Mouse (Mus musculus) embryonic facial prominence, embryonic 13.5 days (tissue): ENCODE measurements around the gene AI661453. TPM values are rescaled to one million over a fixed set of nuclear protein-coding genes. Genes with fewer than 3 reads are reported as not detected.

Experiments used
- ATAC-seq: fragments of 200-750 bp; cut with Nextera tagmentation; 2 replicates; pipeline ENCODE4 v1.8.0; 2017; ENCODE audit warnings: low read depth; ENCODE audit not compliant: insufficient number of reproducible peaks, insufficient read depth, low FRiP score, low TSS enrichment
- H3K27ac ChIP-seq: fragments of 300-500 bp; sonication (generic); 2 replicates; pipeline ENCODE4 v1.5.1; 2015; ENCODE audit warnings: moderate library complexity, mild to moderate bottlenecking, inconsistent platforms
- H3K27me3 ChIP-seq: fragments of 300-500 bp; sonication (generic); 2 replicates; pipeline ENCODE4 v1.6.1; 2015; ENCODE audit warnings: mild to moderate bottlenecking, inconsistent platforms
- H3K36me3 ChIP-seq: fragments of 300-500 bp; sonication (generic); 2 replicates; pipeline ENCODE4 v1.6.1; 2015; ENCODE audit warnings: mild to moderate bottlenecking, inconsistent platforms
- H3K4me1 ChIP-seq: fragments of 300-500 bp; sonication (generic); 2 replicates; pipeline ENCODE4 v1.6.1; 2015; ENCODE audit warnings: inconsistent platforms
- H3K4me2 ChIP-seq: fragments of 300-500 bp; sonication (generic); 2 replicates; pipeline ENCODE4 v1.6.1; 2015; ENCODE audit warnings: moderate library complexity, mild to moderate bottlenecking, inconsistent platforms
- H3K4me3 ChIP-seq: fragments of 300-500 bp; sonication (generic); 2 replicates; pipeline ENCODE4 v1.5.1; 2015; ENCODE audit warnings: mild to moderate bottlenecking, inconsistent platforms
- H3K9ac ChIP-seq: fragments of 300-500 bp; sonication (generic); 2 replicates; pipeline ENCODE4 v1.6.1; 2015; ENCODE audit warnings: mild to moderate bottlenecking, inconsistent platforms
- H3K9me3 ChIP-seq: fragments of 300-500 bp; sonication (generic); 2 replicates; pipeline ENCODE4 v1.6.1; 2016; ENCODE audit warnings: inconsistent platforms
- WGBS: fragments of 180-500 bp; shearing (Covaris S2); methylation state at CpG from one replicate; pipeline ENCODE4 v1.1.7; 2015; ENCODE audit warnings: mixed read lengths; 5-methylcytosine and 5-hydroxymethylcytosine counted together
- polyA plus RNA-seq: library from polyadenylated mRNA; unstranded; fragments of >200 nt; fragmentation: Nextera tagmentation; extraction: Ambion mirVana; gene quantifications from 2 replicates; pipeline ENCODE4 v1.2.1, GENCODE M21; 2015

The AI661453 gene
- polyA plus RNA-seq, 1 experiment from 2014 or later, result 2.0 TPM

GRCm38 (mm10) chr17:47469642-47470041 lies 33.2 kb downstream of the AI661453 start:
- ATAC-seq, result no peak
- H3K4me1 ChIP-seq, result peaks cover 48% of the 10 kb centered on the region
- H3K27me3 ChIP-seq, result peaks cover 33% of the 10 kb centered on the region

GRCm38 (mm10) chr17:47470121-47470520 lies 33.7 kb downstream of the AI661453 start:
- no peak overlapping the region for H3K9ac ChIP-seq
- H3K36me3 ChIP-seq, result no peaks in the 10 kb centered on the region
- no peaks in the 10 kb centered on the region; the same call in 1 of the 2 replicates for H3K9me3 ChIP-seq
- H3K27ac ChIP-seq, result no peak overlapping the region
- no peak for ATAC-seq
- 84% methylated on average over 4 of the region's 4 CpGs for WGBS
- H3K4me2 ChIP-seq, result no peak overlapping the region
- H3K4me3 ChIP-seq, result no peak overlapping the region
- H3K27me3 ChIP-seq, result peaks cover 33% of the 10 kb centered on the region
- peaks cover 47% of the 10 kb centered on the region for H3K4me1 ChIP-seq

More at GRCm38 (mm10) chr17:47469642-47470041, 33.2 kb downstream of the AI661453 start:
- Histone ChIP-seq H3K9me3 (no peaks in the 10 kb centered on the region; the same call in 1 of the 2 replicates), H3K4me2 (no peak overlapping the region), H3K36me3 (no peaks in the 10 kb centered on the region), H3K27ac (no peak overlapping the region), H3K9ac (no peak overlapping the region), H3K4me3 (no peak overlapping the region)
- 91% methylated on average over 4 of the region's 4 CpGs for WGBS

GRCm38 (mm10) chr17:47470686-47471085 lies 34.3 kb downstream of the AI661453 start:
- Histone ChIP-seq H3K4me1 (peaks cover 41% of the 10 kb centered on the region), H3K27ac (peak overlapping the region; percentile 66; the same call in 1 of the 2 replicates), H3K4me2 (no peak overlapping the region), H3K4me3 (no peak overlapping the region), H3K36me3 (no peaks in the 10 kb centered on the region), H3K9me3 (no peaks in the 10 kb centered on the region; the same call in 1 of the 2 replicates), H3K27me3 (peaks cover 33% of the 10 kb centered on the region), H3K9ac (no peak overlapping the region)
- WGBS, result 47% methylated on average over 5 of the region's 5 CpGs
- no peak for ATAC-seq

GRCm38 (mm10) chr17:47472435-47473350 lies 36.3 kb downstream of the AI661453 start:
- 0 out of 2 replicates have a peak, but pooled peaks have one; percentile 27 for ATAC-seq
- H3K27me3 ChIP-seq, result peaks cover 22% of the 10 kb centered on the region
- 46% methylated on average over 15 of the region's 15 CpGs for WGBS

GRCm38 (mm10) chr17:47473434-47473974 lies 37.1 kb downstream of the AI661453 start:
- peaks cover 26% of the 10 kb centered on the region for H3K4me1 ChIP-seq
- no peaks in the 10 kb centered on the region; the same call in 1 of the 2 replicates for H3K9me3 ChIP-seq
- H3K36me3 ChIP-seq, result no peaks in the 10 kb centered on the region
- H3K9ac ChIP-seq, result no peak overlapping the region
- no peak overlapping the region for H3K4me2 ChIP-seq
- H3K4me3 ChIP-seq, result no peak overlapping the region
- ATAC-seq, result no peak
- 14% methylated on average over 8 of the region's 8 CpGs for WGBS
- H3K27me3 ChIP-seq, result peaks cover 14% of the 10 kb centered on the region
- H3K27ac ChIP-seq, result no peak overlapping the region

More at GRCm38 (mm10) chr17:47472435-47473350, 36.3 kb downstream of the AI661453 start:
- Histone ChIP-seq H3K4me3 (no peak overlapping the region), H3K9me3 (no peaks in the 10 kb centered on the region; the same call in 1 of the 2 replicates), H3K4me2 (no peak overlapping the region), H3K4me1 (peaks cover 32% of the 10 kb centered on the region), H3K27ac (no peak overlapping the region), H3K9ac (no peak overlapping the region), H3K36me3 (no peaks in the 10 kb centered on the region)

GRCm38 (mm10) chr17:47474250-47474649 lies 37.8 kb downstream of the AI661453 start:
- Histone ChIP-seq H3K4me2 (no peak overlapping the region), H3K9me3 (no peaks in the 10 kb centered on the region; the same call in 1 of the 2 replicates), H3K9ac (no peak overlapping the region), H3K27ac (no peak overlapping the region), H3K27me3 (peaks cover 6% of the 10 kb centered on the region), H3K4me1 (peaks cover 20% of the 10 kb centered on the region), H3K4me3 (no peak overlapping the region), H3K36me3 (no peaks in the 10 kb centered on the region)
- WGBS, result 84% methylated on average over 4 of the region's 4 CpGs
- no peak for ATAC-seq

- Histone ChIP-seq H3K4me1 (peaks cover 18% of the 10 kb centered on the region), H3K9ac (no peak overlapping the region), H3K4me3 (no peak overlapping the region), H3K4me2 (no peak overlapping the region), H3K9me3 (no peaks in the 10 kb centered on the region; the same call in 1 of the 2 replicates), H3K36me3 (no peaks in the 10 kb centered on the region), H3K27me3 (no peaks in the 10 kb centered on the region), H3K27ac (no peak overlapping the region)
- WGBS, result 84% methylated on average over 4 of the region's 4 CpGs
- ATAC-seq, result no peak
Observed at GRCm38 (mm10) chr17:47475181-47475580, 38.8 kb downstream of the AI661453 start.

- WGBS, result 56% methylated on average over 3 of the region's 3 CpGs
- peaks cover 13% of the 10 kb centered on the region; the same call in 1 of the 2 replicates for H3K4me1 ChIP-seq
- no peaks in the 10 kb centered on the region for H3K36me3 ChIP-seq
- no peak overlapping the region for H3K27ac ChIP-seq
- H3K27me3 ChIP-seq, result no peaks in the 10 kb centered on the region
- no peak overlapping the region for H3K9ac ChIP-seq
- no peaks in the 10 kb centered on the region; the same call in 1 of the 2 replicates for H3K9me3 ChIP-seq
- H3K4me3 ChIP-seq, result no peak overlapping the region
- H3K4me2 ChIP-seq, result no peak overlapping the region
- no peak for ATAC-seq
Observed at GRCm38 (mm10) chr17:47475714-47476113, 39.3 kb downstream of the AI661453 start.

- Histone ChIP-seq H3K9ac (no peak overlapping the region), H3K27me3 (no peaks in the 10 kb centered on the region), H3K4me1 (peaks cover 10% of the 10 kb centered on the region; the same call in 1 of the 2 replicates), H3K27ac (no peak overlapping the region), H3K4me2 (no peak overlapping the region), H3K9me3 (no peaks in the 10 kb centered on the region), H3K36me3 (no peaks in the 10 kb centered on the region), H3K4me3 (no peak overlapping the region)
- 63% methylated on average over 3 of the region's 3 CpGs for WGBS
- no peak for ATAC-seq
Observed at GRCm38 (mm10) chr17:47479887-47480286, 43.5 kb downstream of the AI661453 start.

- Histone ChIP-seq H3K27ac (no peak overlapping the region), H3K4me1 (peaks cover 27% of the 10 kb centered on the region), H3K9me3 (no peaks in the 10 kb centered on the region), H3K9ac (no peak overlapping the region), H3K4me2 (no peak overlapping the region), H3K36me3 (no peaks in the 10 kb centered on the region), H3K27me3 (no peaks in the 10 kb centered on the region), H3K4me3 (no peak overlapping the region)
- 35% methylated on average over 2 of the region's 2 CpGs for WGBS
- ATAC-seq, result no peak
Observed at GRCm38 (mm10) chr17:47482401-47482800, 46.0 kb downstream of the AI661453 start.

GRCm38 (mm10) chr17:47484241-47484921 lies 48.0 kb downstream of the AI661453 start:
- H3K9me3 ChIP-seq, result no peaks in the 10 kb centered on the region
- H3K36me3 ChIP-seq, result peaks cover 12% of the 10 kb centered on the region
- H3K27me3 ChIP-seq, result no peaks in the 10 kb centered on the region
- no peak overlapping the region for H3K9ac ChIP-seq
- no peak overlapping the region for H3K4me2 ChIP-seq
- peaks cover 29% of the 10 kb centered on the region for H3K4me1 ChIP-seq
- peak overlapping the region; percentile 58 for H3K27ac ChIP-seq
- 18% methylated on average over 1 of the region's 1 CpGs for WGBS
- peak; percentile 59; the same call in 1 of the 2 replicates for ATAC-seq
- no peak overlapping the region for H3K4me3 ChIP-seq
